Mouse (Mus musculus) lung, postnatal 10 days (tissue): ENCODE measurements around the gene Dyx1c1.

Experiments used
- DNase-seq: peaks from one replicate; pipeline ENCODE4 v3.0.0; 2021

The Dyx1c1 gene

GRCm38 (mm10) chr9:72958521-72959450 is at the start of gene Dyx1c1, which contains the start of gene Gm44503:
Gene Dyx1c1 (plus strand): TSS chr9:72958785.
Gene Gm44503 (plus strand): TSS chr9:72958852.
- DNase-seq = peak; percentile 92

- DNase-seq = no peak
Observed at GRCm38 (mm10) chr9:72911381-72911780, 47.2 kb upstream of the Dyx1c1 start.

- no peak for DNase-seq
Observed at GRCm38 (mm10) chr9:72913551-72913950, 45.0 kb upstream of the Dyx1c1 start.

GRCm38 (mm10) chr9:72915728-72916127 is 42.9 kb upstream of the Dyx1c1 start:
- no peak for DNase-seq

GRCm38 (mm10) chr9:72923068-72923467 is 35.5 kb upstream of the Dyx1c1 start:
- DNase-seq = peak; percentile 16

- peak; percentile 70 for DNase-seq
Observed at GRCm38 (mm10) chr9:72925021-72925934, 33.3 kb upstream of the Dyx1c1 start, which contains the start of gene Pygo1. Gene Pygo1 (plus strand): TSS chr9:72925645.

- DNase-seq = no peak
Observed at GRCm38 (mm10) chr9:72925935-72926258, 32.7 kb upstream of the Dyx1c1 start.

GRCm38 (mm10) chr9:72931166-72931790 is 27.3 kb upstream of the Dyx1c1 start:
- no peak for DNase-seq

GRCm38 (mm10) chr9:72935309-72935708 is 23.3 kb upstream of the Dyx1c1 start:
- DNase-seq = no peak

- DNase-seq = peak; percentile 49
Observed at GRCm38 (mm10) chr9:72936301-72936700, 22.3 kb upstream of the Dyx1c1 start.

- DNase-seq = no peak
Observed at GRCm38 (mm10) chr9:72943424-72943823, 15.2 kb upstream of the Dyx1c1 start.

- no peak for DNase-seq
Observed at GRCm38 (mm10) chr9:72944286-72944685, 14.3 kb upstream of the Dyx1c1 start.

GRCm38 (mm10) chr9:72947010-72947409 is 11.6 kb upstream of the Dyx1c1 start:
- DNase-seq = no peak

- no peak for DNase-seq
Observed at GRCm38 (mm10) chr9:72949572-72949971, 9.0 kb upstream of the Dyx1c1 start.

GRCm38 (mm10) chr9:72954746-72955145 is 3.8 kb upstream of the Dyx1c1 start:
- peak; percentile 42 for DNase-seq

- DNase-seq = peak; percentile 63
Observed at GRCm38 (mm10) chr9:72955546-72955945, 3.0 kb upstream of the Dyx1c1 start.

GRCm38 (mm10) chr9:72961346-72961745 is 2.8 kb downstream of the Dyx1c1 start:
- no peak for DNase-seq

- no peak for DNase-seq
Observed at GRCm38 (mm10) chr9:72961959-72962358, 3.4 kb downstream of the Dyx1c1 start.

GRCm38 (mm10) chr9:72968349-72969061 is 9.9 kb downstream of the Dyx1c1 start:
- DNase-seq = peak; percentile 73

GRCm38 (mm10) chr9:72969874-72970273 is 11.3 kb downstream of the Dyx1c1 start:
- peak; percentile 54 for DNase-seq

GRCm38 (mm10) chr9:72972435-72972834 is 13.8 kb downstream of the Dyx1c1 start:
- no peak for DNase-seq

GRCm38 (mm10) chr9:72972984-72973383 is 14.4 kb downstream of the Dyx1c1 start:
- DNase-seq = no peak
